Mouse (Mus musculus) hindbrain, postnatal 0 days (tissue): ENCODE measurements at regions not wholly inside any gene's neighbourhood (a gene's known extent, or its start where the extent isn't known, plus 50 kb on each side); places are given as distances from the start of the nearest gene placed in this dataset.
A peak's percentile ranks its signal among the peaks of the same experiment; 100 is the strongest.

Experiments
- ATAC-seq: fragments of 200-750 bp; cut with Nextera tagmentation; 2 replicates; pipeline ENCODE4 v1.8.0; 2017; ENCODE audit warnings: mild to moderate bottlenecking, moderate TSS enrichment, moderate library complexity
- DNase-seq: peaks from one replicate; pipeline ENCODE4 v3.0.0-alpha.2; 2015; ENCODE audit warnings: low spot score
- H3K27ac ChIP-seq: fragments of 300-500 bp; sonication (generic); 2 replicates; pipeline ENCODE4 v1.5.1; 2014; ENCODE audit warnings: mild to moderate bottlenecking
- H3K27me3 ChIP-seq: fragments of 300-500 bp; sonication (generic); 2 replicates; pipeline ENCODE4 v1.6.1; 2014; ENCODE audit warnings: low read length, mixed read lengths; ENCODE audit not compliant: insufficient read depth
- H3K36me3 ChIP-seq: fragments of 300-500 bp; sonication (generic); 2 replicates; pipeline ENCODE4 v1.6.1; 2014; ENCODE audit warnings: low read length, mixed read lengths; ENCODE audit not compliant: insufficient read depth
- H3K4me1 ChIP-seq: fragments of 300-500 bp; sonication (generic); 2 replicates; pipeline ENCODE4 v1.6.1; 2014; ENCODE audit warnings: antibody characterized with exemption, low read length, mixed read lengths; ENCODE audit not compliant: insufficient read depth
- H3K4me2 ChIP-seq: fragments of 300-500 bp; sonication (generic); 2 replicates; pipeline ENCODE4 v1.6.1; 2014; ENCODE audit warnings: low read depth, mild to moderate bottlenecking, low read length, moderate library complexity, mixed read lengths
- H3K4me3 ChIP-seq: fragments of 300-500 bp; sonication (generic); 2 replicates; pipeline ENCODE4 v1.5.1; 2014; ENCODE audit warnings: low read length
- H3K9ac ChIP-seq: fragments of 300-500 bp; sonication (generic); replicated peaks from 2 replicates; pipeline ENCODE4 v1.6.1; 2014; ENCODE audit warnings: mild to moderate bottlenecking, low read length, moderate library complexity, mixed read lengths
- H3K9me3 ChIP-seq: fragments of 300-500 bp; sonication (generic); 2 replicates; pipeline ENCODE4 v1.6.1; 2016; ENCODE audit warnings: low read length, mixed read lengths
- CTCF ChIP-seq: IDR thresholded peaks from 2 replicates; pipeline ENCODE4 v1.5.1; 2016; ENCODE audit warnings: antibody characterized with exemption, control low read depth, low read depth
- WGBS: fragments of 180-500 bp; shearing (Covaris S2); extraction: QIAGEN DNeasy Blood & Tissue Kit; methylation state at CpG from one replicate; pipeline ENCODE4 v1.1.7; 2014; 5-methylcytosine and 5-hydroxymethylcytosine counted together

- Histone ChIP-seq H3K36me3 (no peaks in the 10 kb centered on the region), H3K9ac (no peak overlapping the region), H3K4me2 (no peak overlapping the region), H3K9me3 (no peaks in the 10 kb centered on the region), H3K4me3 (no peak overlapping the region), H3K27ac (no peak overlapping the region), H3K27me3 (peaks cover 4% of the 10 kb centered on the region; the same call in 1 of the 2 replicates), H3K4me1 (no peaks in the 10 kb centered on the region)
- ATAC-seq = no peak
- TF ChIP-seq CTCF = no peak
- 52% methylated on average over 5 of the region's 5 CpGs for WGBS
- no peak for DNase-seq
Measured at GRCm38 (mm10) chr2:38431546-38431945, 79.9 kb upstream of the Nek6 start.

GRCm38 (mm10) chr2:38433736-38434135 is 77.7 kb upstream of the Nek6 start:
- peaks cover 4% of the 10 kb centered on the region; the same call in 1 of the 2 replicates for H3K27me3 ChIP-seq
- DNase-seq (peak; percentile 53), ATAC-seq (no peak)
- no peak overlapping the region for H3K4me3 ChIP-seq
- H3K4me1 ChIP-seq = no peaks in the 10 kb centered on the region
- no peaks in the 10 kb centered on the region for H3K36me3 ChIP-seq
- H3K4me2 ChIP-seq = no peak overlapping the region
- no peak overlapping the region for H3K9ac ChIP-seq
- H3K27ac ChIP-seq = no peak overlapping the region
- 13% methylated on average over 3 of the region's 3 CpGs for WGBS
- H3K9me3 ChIP-seq = no peaks in the 10 kb centered on the region
- TF ChIP-seq CTCF = peak; percentile 77

- DNase-seq (no peak), ATAC-seq (no peak)
- WGBS = 75% methylated on average over 4 of the region's 4 CpGs
- Histone ChIP-seq H3K4me3 (no peak overlapping the region), H3K36me3 (no peaks in the 10 kb centered on the region), H3K9me3 (no peaks in the 10 kb centered on the region), H3K27ac (no peak overlapping the region), H3K27me3 (no peaks in the 10 kb centered on the region), H3K4me2 (no peak overlapping the region), H3K9ac (no peak overlapping the region), H3K4me1 (no peaks in the 10 kb centered on the region)
- no peak for TF ChIP-seq CTCF
Measured at GRCm38 (mm10) chr2:38436701-38437100, 74.7 kb upstream of the Nek6 start.

- WGBS = 98% methylated on average over 6 of the region's 6 CpGs
- ATAC-seq = no peak
Measured at GRCm38 (mm10) chr2:38439191-38439590, 72.3 kb upstream of the Nek6 start.

GRCm38 (mm10) chr2:38439973-38440372 is 71.5 kb upstream of the Nek6 start:
- 83% methylated on average over 5 of the region's 5 CpGs for WGBS
- Histone ChIP-seq H3K4me1 (no peaks in the 10 kb centered on the region), H3K9me3 (no peaks in the 10 kb centered on the region), H3K27me3 (no peaks in the 10 kb centered on the region), H3K9ac (no peak overlapping the region), H3K27ac (no peak overlapping the region), H3K4me2 (no peak overlapping the region), H3K4me3 (no peak overlapping the region), H3K36me3 (no peaks in the 10 kb centered on the region)
- ATAC-seq (no peak), DNase-seq (no peak)
- TF ChIP-seq CTCF = no peak

More at GRCm38 (mm10) chr2:38439191-38439590, 72.3 kb upstream of the Nek6 start:
- no peak overlapping the region for H3K4me3 ChIP-seq
- H3K9ac ChIP-seq = no peak overlapping the region
- no peak for DNase-seq
- H3K9me3 ChIP-seq = no peaks in the 10 kb centered on the region
- H3K27ac ChIP-seq = no peak overlapping the region
- TF ChIP-seq CTCF = no peak
- no peaks in the 10 kb centered on the region for H3K27me3 ChIP-seq
- no peaks in the 10 kb centered on the region for H3K4me1 ChIP-seq
- H3K36me3 ChIP-seq = no peaks in the 10 kb centered on the region
- H3K4me2 ChIP-seq = no peak overlapping the region

- WGBS = 87% methylated on average over 6 of the region's 6 CpGs
Measured at GRCm38 (mm10) chr2:38449092-38449491, 62.4 kb upstream of the Nek6 start.

GRCm38 (mm10) chr2:38456571-38456970 is 54.9 kb upstream of the Nek6 start:
- WGBS = 84% methylated on average over 3 of the region's 3 CpGs
- H3K27me3 ChIP-seq = no peaks in the 10 kb centered on the region

More at GRCm38 (mm10) chr2:38449092-38449491, 62.4 kb upstream of the Nek6 start:
- DNase-seq (no peak), ATAC-seq (no peak)
- TF ChIP-seq CTCF = no peak
- Histone ChIP-seq H3K27me3 (no peaks in the 10 kb centered on the region), H3K9ac (no peak overlapping the region), H3K27ac (no peak overlapping the region), H3K4me1 (no peaks in the 10 kb centered on the region), H3K4me3 (no peak overlapping the region), H3K9me3 (no peaks in the 10 kb centered on the region), H3K4me2 (no peak overlapping the region), H3K36me3 (no peaks in the 10 kb centered on the region)

More at GRCm38 (mm10) chr2:38456571-38456970, 54.9 kb upstream of the Nek6 start:
- Histone ChIP-seq H3K27ac (no peak overlapping the region), H3K36me3 (no peaks in the 10 kb centered on the region), H3K4me1 (0 out of 2 replicates have a peak, but pooled peaks cover 6% of the 10 kb centered on the region), H3K9ac (no peak overlapping the region), H3K4me2 (no peak overlapping the region), H3K9me3 (no peaks in the 10 kb centered on the region), H3K4me3 (no peak overlapping the region)
- TF ChIP-seq CTCF = no peak
- ATAC-seq = no peak
- DNase-seq = no peak
